Mouse (Mus musculus): ENCODE results near the gene Ect2. TPM values are rescaled to one million over a fixed set of nuclear protein-coding genes. Genes with fewer than 3 reads are reported as not detected.

Gene Ect2
- polyA plus RNA-seq, 1 experiment from 2014 or later = 8.6 TPM

- Histone ChIP-seq H3K4me1 (replicated peaks; ENCODE audit: control insufficient read depth, insufficient read depth) (no peaks in the 10 kb centered on the region), H3K27ac (replicated peaks) (no peak overlapping the region), H3K27me3 (ENCODE audit: control insufficient read depth, insufficient read depth, low read length) (no peaks in the 10 kb centered on the region), H3K9me3 (ENCODE audit: control insufficient read depth, low read length) (no peaks in the 10 kb centered on the region), H3K36me3 (ENCODE audit: control insufficient read depth, insufficient read depth, low read length) (no peaks in the 10 kb centered on the region), H3K4me2 (replicated peaks; ENCODE audit: low read depth) (no peak overlapping the region), H3K4me3 (ENCODE audit: low read depth, low read length) (no peak overlapping the region), H3K9ac (ENCODE audit: low read length) (no peak overlapping the region)
- TF ChIP-seq EP300 (optimal IDR thresholded peaks at IDR 0.05) (no peak), CTCF (IDR thresholded peaks at IDR 0.05; ENCODE audit: low read depth) (no peak)
- DNase-seq (ENCODE audit: low spot score) (no peak), ATAC-seq (ENCODE audit: low FRiP score, low TSS enrichment) (no peak)
- WGBS = 79% methylated on average over 7 of the region's 7 CpGs
Observed at GRCm38 (mm10) chr3:27080061-27080770, 73.5 kb downstream of the Ect2 start.

- Histone ChIP-seq H3K4me1 (replicated peaks; ENCODE audit: control insufficient read depth, insufficient read depth) (no peaks in the 10 kb centered on the region), H3K36me3 (ENCODE audit: control insufficient read depth, insufficient read depth, low read length) (no peaks in the 10 kb centered on the region), H3K27me3 (ENCODE audit: control insufficient read depth, insufficient read depth, low read length) (no peaks in the 10 kb centered on the region), H3K9ac (ENCODE audit: low read length) (no peak overlapping the region), H3K9me3 (ENCODE audit: control insufficient read depth, low read length) (no peaks in the 10 kb centered on the region), H3K27ac (replicated peaks) (no peak overlapping the region), H3K4me2 (replicated peaks; ENCODE audit: low read depth) (no peak overlapping the region), H3K4me3 (ENCODE audit: low read depth, low read length) (no peak overlapping the region)
- ATAC-seq (ENCODE audit: low FRiP score, low TSS enrichment) (no peak), DNase-seq (ENCODE audit: low spot score) (no peak)
- WGBS = 63% methylated on average over 2 of the region's 2 CpGs
- TF ChIP-seq CTCF (IDR thresholded peaks at IDR 0.05; ENCODE audit: low read depth) (no peak), EP300 (optimal IDR thresholded peaks at IDR 0.05) (no peak)
Observed at GRCm38 (mm10) chr3:27073884-27074283, 79.8 kb downstream of the Ect2 start.

GRCm38 (mm10) chr3:27071706-27072105 lies 82.0 kb downstream of the Ect2 start:
- TF ChIP-seq CTCF (IDR thresholded peaks at IDR 0.05; ENCODE audit: low read depth) (no peak), EP300 (optimal IDR thresholded peaks at IDR 0.05) (no peak)
- H3K9me3 ChIP-seq (ENCODE audit: control insufficient read depth, low read length) = no peaks in the 10 kb centered on the region
- H3K4me3 ChIP-seq (ENCODE audit: low read depth, low read length) = no peak overlapping the region
- no peak overlapping the region for H3K27ac ChIP-seq (replicated peaks)
- no peak for DNase-seq (ENCODE audit: low spot score)
- H3K4me1 ChIP-seq (replicated peaks; ENCODE audit: control insufficient read depth, insufficient read depth) = no peaks in the 10 kb centered on the region
- WGBS = 89% methylated on average over 4 of the region's 4 CpGs
- no peaks in the 10 kb centered on the region for H3K27me3 ChIP-seq (ENCODE audit: control insufficient read depth, insufficient read depth, low read length)
- H3K4me2 ChIP-seq (replicated peaks; ENCODE audit: low read depth) = no peak overlapping the region
- H3K9ac ChIP-seq (ENCODE audit: low read length) = no peak overlapping the region
- no peaks in the 10 kb centered on the region for H3K36me3 ChIP-seq (ENCODE audit: control insufficient read depth, insufficient read depth, low read length)
- ATAC-seq (ENCODE audit: low FRiP score, low TSS enrichment) = no peak

GRCm38 (mm10) chr3:27070340-27070739 lies 83.3 kb downstream of the Ect2 start:
- Histone ChIP-seq H3K9me3 (ENCODE audit: control insufficient read depth, low read length) (no peaks in the 10 kb centered on the region), H3K27me3 (ENCODE audit: control insufficient read depth, insufficient read depth, low read length) (no peaks in the 10 kb centered on the region), H3K4me1 (replicated peaks; ENCODE audit: control insufficient read depth, insufficient read depth) (no peaks in the 10 kb centered on the region), H3K4me3 (ENCODE audit: low read depth, low read length) (no peak overlapping the region), H3K9ac (ENCODE audit: low read length) (no peak overlapping the region), H3K36me3 (ENCODE audit: control insufficient read depth, insufficient read depth, low read length) (no peaks in the 10 kb centered on the region), H3K27ac (replicated peaks) (no peak overlapping the region), H3K4me2 (replicated peaks; ENCODE audit: low read depth) (no peak overlapping the region)
- no peak for TF ChIP-seq EP300 (optimal IDR thresholded peaks at IDR 0.05)
- WGBS = 43% methylated on average over 9 of the region's 9 CpGs
- ATAC-seq (ENCODE audit: low FRiP score, low TSS enrichment) (no peak), DNase-seq (ENCODE audit: low spot score) (no peak)

GRCm38 (mm10) chr3:27067206-27067605 lies 86.5 kb downstream of the Ect2 start:
- H3K27ac ChIP-seq (replicated peaks) = no peak overlapping the region
- H3K4me2 ChIP-seq (replicated peaks; ENCODE audit: low read depth) = no peak overlapping the region
- no peak for TF ChIP-seq EP300 (optimal IDR thresholded peaks at IDR 0.05)
- TF ChIP-seq CTCF (IDR thresholded peaks at IDR 0.05; ENCODE audit: low read depth) = peak; percentile 52
- no peaks in the 10 kb centered on the region for H3K36me3 ChIP-seq (ENCODE audit: control insufficient read depth, insufficient read depth, low read length)
- no peaks in the 10 kb centered on the region for H3K9me3 ChIP-seq (ENCODE audit: control insufficient read depth, low read length)
- DNase-seq (ENCODE audit: low spot score) = no peak
- H3K9ac ChIP-seq (ENCODE audit: low read length) = no peak overlapping the region
- H3K4me3 ChIP-seq (ENCODE audit: low read depth, low read length) = no peak overlapping the region
- no peak for ATAC-seq (ENCODE audit: low FRiP score, low TSS enrichment)
- no peaks in the 10 kb centered on the region for H3K27me3 ChIP-seq (ENCODE audit: control insufficient read depth, insufficient read depth, low read length)
- no peaks in the 10 kb centered on the region for H3K4me1 ChIP-seq (replicated peaks; ENCODE audit: control insufficient read depth, insufficient read depth)

- H3K9ac ChIP-seq (ENCODE audit: low read length) = no peak overlapping the region
- no peak overlapping the region for H3K27ac ChIP-seq (replicated peaks)
- ATAC-seq (ENCODE audit: low FRiP score, low TSS enrichment) = no peak
- TF ChIP-seq CTCF (IDR thresholded peaks at IDR 0.05; ENCODE audit: low read depth) (no peak), EP300 (optimal IDR thresholded peaks at IDR 0.05) (no peak)
- H3K4me1 ChIP-seq (replicated peaks; ENCODE audit: control insufficient read depth, insufficient read depth) = no peaks in the 10 kb centered on the region
- no peaks in the 10 kb centered on the region for H3K9me3 ChIP-seq (ENCODE audit: control insufficient read depth, low read length)
- DNase-seq (ENCODE audit: low spot score) = no peak
- no peak overlapping the region for H3K4me3 ChIP-seq (ENCODE audit: low read depth, low read length)
- WGBS = 93% methylated on average over 2 of the region's 2 CpGs
- no peak overlapping the region for H3K4me2 ChIP-seq (replicated peaks; ENCODE audit: low read depth)
- no peaks in the 10 kb centered on the region for H3K27me3 ChIP-seq (ENCODE audit: control insufficient read depth, insufficient read depth, low read length)
- H3K36me3 ChIP-seq (ENCODE audit: control insufficient read depth, insufficient read depth, low read length) = no peaks in the 10 kb centered on the region
Observed at GRCm38 (mm10) chr3:27064886-27065285, 88.8 kb downstream of the Ect2 start.
